Mouse (Mus musculus): ENCODE measurements at regions not wholly inside any gene's neighbourhood (a gene's known extent, or its start where the extent isn't known, plus 50 kb on each side); places are given as distances from the start of the nearest gene placed in this dataset.

GRCm38 (mm10) chr17:64467297-64467696 is 133.2 kb upstream of the Man2a1 start:
- Histone ChIP-seq H3K27me3 (ENCODE audit: control insufficient read depth, insufficient read depth, low read length) (0 out of 2 replicates have a peak, but pooled peaks cover 2% of the 10 kb centered on the region), H3K4me1 (ENCODE audit: control insufficient read depth, insufficient read depth, low read length) (no peaks in the 10 kb centered on the region; the same call in 1 of the 2 replicates), H3K36me3 (ENCODE audit: control insufficient read depth, insufficient read depth, low read length) (no peaks in the 10 kb centered on the region), H3K27ac (ENCODE audit: control insufficient read depth, insufficient read depth, low read depth, low read length) (no peak overlapping the region), H3K4me3 (ENCODE audit: control insufficient read depth, low read depth, low read length) (no peak overlapping the region)
- no peak for TF ChIP-seq POLR2A (IDR thresholded peaks at IDR 0.05; ENCODE audit: control insufficient read depth, low read depth, low read length)
- TF ChIP-seq CTCF (IDR thresholded peaks at IDR 0.05; ENCODE audit: control insufficient read depth, insufficient read depth, insufficient replicate concordance, low read depth, low read length), result no peak

GRCm38 (mm10) chr17:64469754-64470400 is 130.7 kb upstream of the Man2a1 start:
- H3K27ac ChIP-seq (ENCODE audit: control insufficient read depth, insufficient read depth, low read depth, low read length), result no peak overlapping the region
- no peak for TF ChIP-seq CTCF (IDR thresholded peaks at IDR 0.05; ENCODE audit: control insufficient read depth, insufficient read depth, insufficient replicate concordance, low read depth, low read length)
- no peak for TF ChIP-seq POLR2A (IDR thresholded peaks at IDR 0.05; ENCODE audit: control insufficient read depth, low read depth, low read length)
- H3K27me3 ChIP-seq (ENCODE audit: control insufficient read depth, insufficient read depth, low read length), result 0 out of 2 replicates have a peak, but pooled peaks cover 2% of the 10 kb centered on the region
- H3K4me3 ChIP-seq (ENCODE audit: control insufficient read depth, low read depth, low read length), result no peak overlapping the region
- no peaks in the 10 kb centered on the region for H3K36me3 ChIP-seq (ENCODE audit: control insufficient read depth, insufficient read depth, low read length)
- no peaks in the 10 kb centered on the region; the same call in 1 of the 2 replicates for H3K4me1 ChIP-seq (ENCODE audit: control insufficient read depth, insufficient read depth, low read length)

GRCm38 (mm10) chr17:64480607-64481038 is 119.9 kb upstream of the Man2a1 start:
- no peak overlapping the region for H3K27ac ChIP-seq (ENCODE audit: control insufficient read depth, insufficient read depth, low read depth, low read length)
- H3K27me3 ChIP-seq (ENCODE audit: control insufficient read depth, insufficient read depth, low read length), result no peaks in the 10 kb centered on the region
- no peaks in the 10 kb centered on the region for H3K36me3 ChIP-seq (ENCODE audit: control insufficient read depth, insufficient read depth, low read length)
- no peak overlapping the region for H3K4me3 ChIP-seq (ENCODE audit: control insufficient read depth, low read depth, low read length)
- no peak for TF ChIP-seq CTCF (IDR thresholded peaks at IDR 0.05; ENCODE audit: control insufficient read depth, insufficient read depth, insufficient replicate concordance, low read depth, low read length)
- no peak for TF ChIP-seq POLR2A (IDR thresholded peaks at IDR 0.05; ENCODE audit: control insufficient read depth, low read depth, low read length)
- no peaks in the 10 kb centered on the region for H3K4me1 ChIP-seq (ENCODE audit: control insufficient read depth, insufficient read depth, low read length)

GRCm38 (mm10) chr17:64484835-64485234 is 115.7 kb upstream of the Man2a1 start:
- H3K36me3 ChIP-seq (ENCODE audit: control insufficient read depth, insufficient read depth, low read length), result no peaks in the 10 kb centered on the region
- no peak overlapping the region for H3K4me3 ChIP-seq (ENCODE audit: control insufficient read depth, low read depth, low read length)
- H3K27me3 ChIP-seq (ENCODE audit: control insufficient read depth, insufficient read depth, low read length), result no peaks in the 10 kb centered on the region
- H3K27ac ChIP-seq (ENCODE audit: control insufficient read depth, insufficient read depth, low read depth, low read length), result no peak overlapping the region
- no peaks in the 10 kb centered on the region for H3K4me1 ChIP-seq (ENCODE audit: control insufficient read depth, insufficient read depth, low read length)
- TF ChIP-seq POLR2A (IDR thresholded peaks at IDR 0.05; ENCODE audit: control insufficient read depth, low read depth, low read length), result no peak
- no peak for TF ChIP-seq CTCF (IDR thresholded peaks at IDR 0.05; ENCODE audit: control insufficient read depth, insufficient read depth, insufficient replicate concordance, low read depth, low read length)

- Histone ChIP-seq H3K4me3 (ENCODE audit: control insufficient read depth, low read depth, low read length) (no peak overlapping the region), H3K4me1 (ENCODE audit: control insufficient read depth, insufficient read depth, low read length) (no peaks in the 10 kb centered on the region), H3K36me3 (ENCODE audit: control insufficient read depth, insufficient read depth, low read length) (no peaks in the 10 kb centered on the region), H3K27ac (ENCODE audit: control insufficient read depth, insufficient read depth, low read depth, low read length) (no peak overlapping the region), H3K27me3 (ENCODE audit: control insufficient read depth, insufficient read depth, low read length) (no peaks in the 10 kb centered on the region)
- TF ChIP-seq CTCF (IDR thresholded peaks at IDR 0.05; ENCODE audit: control insufficient read depth, insufficient read depth, insufficient replicate concordance, low read depth, low read length) (no peak), POLR2A (IDR thresholded peaks at IDR 0.05; ENCODE audit: control insufficient read depth, low read depth, low read length) (no peak)
Observed at GRCm38 (mm10) chr17:64489769-64490335, 110.7 kb upstream of the Man2a1 start.

GRCm38 (mm10) chr17:64490664-64491063 is 109.9 kb upstream of the Man2a1 start:
- no peaks in the 10 kb centered on the region for H3K27me3 ChIP-seq (ENCODE audit: control insufficient read depth, insufficient read depth, low read length)
- no peak overlapping the region for H3K27ac ChIP-seq (ENCODE audit: control insufficient read depth, insufficient read depth, low read depth, low read length)
- H3K4me3 ChIP-seq (ENCODE audit: control insufficient read depth, low read depth, low read length), result no peak overlapping the region
- no peaks in the 10 kb centered on the region for H3K4me1 ChIP-seq (ENCODE audit: control insufficient read depth, insufficient read depth, low read length)
- H3K36me3 ChIP-seq (ENCODE audit: control insufficient read depth, insufficient read depth, low read length), result no peaks in the 10 kb centered on the region
- TF ChIP-seq POLR2A (IDR thresholded peaks at IDR 0.05; ENCODE audit: control insufficient read depth, low read depth, low read length), result no peak
- no peak for TF ChIP-seq CTCF (IDR thresholded peaks at IDR 0.05; ENCODE audit: control insufficient read depth, insufficient read depth, insufficient replicate concordance, low read depth, low read length)

GRCm38 (mm10) chr17:64491922-64492353 is 108.6 kb upstream of the Man2a1 start:
- H3K27ac ChIP-seq (ENCODE audit: control insufficient read depth, insufficient read depth, low read depth, low read length), result no peak overlapping the region

More at GRCm38 (mm10) chr17:64491922-64492353, 108.6 kb upstream of the Man2a1 start:
- no peaks in the 10 kb centered on the region for H3K4me1 ChIP-seq (ENCODE audit: control insufficient read depth, insufficient read depth, low read length)
- no peak for TF ChIP-seq CTCF (IDR thresholded peaks at IDR 0.05; ENCODE audit: control insufficient read depth, insufficient read depth, insufficient replicate concordance, low read depth, low read length)
- no peak for TF ChIP-seq POLR2A (IDR thresholded peaks at IDR 0.05; ENCODE audit: control insufficient read depth, low read depth, low read length)
- H3K36me3 ChIP-seq (ENCODE audit: control insufficient read depth, insufficient read depth, low read length), result no peaks in the 10 kb centered on the region
- H3K27me3 ChIP-seq (ENCODE audit: control insufficient read depth, insufficient read depth, low read length), result no peaks in the 10 kb centered on the region
- no peak overlapping the region for H3K4me3 ChIP-seq (ENCODE audit: control insufficient read depth, low read depth, low read length)

Data from testis, adult 2 months (tissue).